Mouse (Mus musculus) erythroid progenitor cell, adult 5-6 weeks (primary cell): ENCODE results near the gene Olfr9. TPM values are rescaled to one million over a fixed set of nuclear protein-coding genes. Genes with fewer than 3 reads are reported as not detected.
"Not testable (repeated sequence)": the region's sequence is repeated elsewhere in the genome, so short reads cannot be mapped to it uniquely, and the experiment has no call there.

Experiments used
- ATAC-seq: replicated peaks from 2 replicates; pipeline ENCODE4 v1.8.0; 2016; ENCODE audit warnings: moderate number of reproducible peaks, mild to moderate bottlenecking, moderate TSS enrichment, inconsistent platforms; ENCODE audit not compliant: poor library complexity, low FRiP score, severe bottlenecking
- total RNA-seq, 2 experiments: library from RNA; stranded (forward) in 1 of 2; stranded (reverse) in 1 of 2; fragments of 150-400 nt in 1 of 2; fragments of 186-747, 209-891 nt in 1 of 2; gene quantifications; 2 replicates each; pipeline versions ENCODE4 v1.2.3 to v1.2.4; 2015 to 2017; ENCODE audit warnings: low replicate concordance in 2 of 2

The Olfr9 gene
- not detected in 2 replicates for total RNA-seq (2015; ENCODE audit: low replicate concordance)
- not detected in 2 replicates for total RNA-seq (2017; ENCODE audit: low replicate concordance)

DNA sequence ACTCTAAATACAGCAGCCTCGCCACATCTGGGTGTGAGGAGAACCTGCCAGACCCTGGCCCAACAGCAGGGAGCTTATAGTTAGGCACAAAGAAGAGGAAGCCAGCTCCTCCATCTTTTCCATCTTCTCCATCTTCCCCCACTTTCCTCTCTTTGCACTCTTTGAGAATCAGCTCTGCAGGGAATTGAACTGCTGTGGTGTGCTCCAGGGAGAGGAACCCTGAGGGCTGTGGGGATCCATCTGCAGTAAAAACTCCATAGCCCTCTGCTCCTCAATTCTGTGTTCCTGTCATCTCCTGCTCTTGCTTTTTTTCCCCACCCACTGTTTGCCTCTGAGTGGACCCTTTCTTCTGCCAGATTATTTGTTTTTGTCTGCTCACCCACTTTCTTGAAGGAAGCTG, at the start of gene Olfr9:
Olfr9 (plus strand) TSS at position 301 of the 400 bp plus-strand sequence.
- not testable (repeated sequence) for ATAC-seq

DNA sequence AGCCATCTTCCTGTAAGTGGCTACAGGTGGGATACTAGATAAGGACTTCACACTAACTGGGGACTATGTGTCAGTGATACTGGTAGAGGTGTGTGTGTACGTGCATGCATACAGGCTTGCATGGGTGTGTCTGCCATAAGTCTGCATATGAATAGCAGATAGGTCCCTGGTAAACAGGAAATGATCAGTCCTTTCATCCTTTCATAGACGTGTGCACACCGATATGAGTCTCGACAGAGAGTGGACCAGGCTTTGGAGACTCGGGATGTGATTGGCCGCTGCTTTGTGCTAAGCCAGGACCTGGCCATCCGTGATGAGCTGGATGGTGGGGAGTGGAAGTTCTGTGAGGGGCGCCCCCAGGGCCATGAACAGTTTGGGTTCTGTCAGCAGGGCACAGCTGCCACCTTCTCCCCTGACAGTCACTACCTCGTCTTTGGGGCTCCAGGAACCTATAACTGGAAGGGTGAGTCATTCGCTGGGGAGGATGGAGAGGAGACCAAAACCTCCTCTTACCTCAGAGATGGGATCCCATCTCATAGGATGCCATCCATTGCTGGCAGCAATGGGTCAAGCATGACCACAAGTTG, 48.7 kb upstream of the Olfr9 start:
- ATAC-seq, result no peak

DNA sequence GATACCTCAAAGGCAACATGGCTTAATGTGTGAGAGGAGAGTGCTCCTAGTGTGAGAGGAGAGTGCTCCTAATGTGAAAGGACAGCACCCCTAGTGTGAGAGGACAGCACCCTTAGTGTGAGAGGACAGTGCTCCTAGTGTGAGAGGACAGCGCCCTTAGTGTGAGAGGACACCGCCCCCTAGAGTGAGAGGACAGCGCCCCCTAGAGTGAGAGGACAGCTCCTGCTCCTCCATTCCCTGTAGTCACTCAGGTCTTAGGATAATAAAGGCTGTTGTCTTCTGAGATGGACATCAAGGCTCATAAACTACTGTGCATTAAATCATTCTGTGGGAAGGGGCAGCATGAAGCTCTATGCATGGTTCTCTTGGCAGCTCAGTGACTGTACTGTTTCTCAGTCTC, 43.6 kb upstream of the Olfr9 start:
- ATAC-seq, result no peak

GRCm38 (mm10) chr10:128947496-128947895, 41.7 kb upstream of the Olfr9 start:
- ATAC-seq, result no peak

- no peak for ATAC-seq
Measured at GRCm38 (mm10) chr10:128950208-128950887, 38.9 kb upstream of the Olfr9 start.

DNA sequence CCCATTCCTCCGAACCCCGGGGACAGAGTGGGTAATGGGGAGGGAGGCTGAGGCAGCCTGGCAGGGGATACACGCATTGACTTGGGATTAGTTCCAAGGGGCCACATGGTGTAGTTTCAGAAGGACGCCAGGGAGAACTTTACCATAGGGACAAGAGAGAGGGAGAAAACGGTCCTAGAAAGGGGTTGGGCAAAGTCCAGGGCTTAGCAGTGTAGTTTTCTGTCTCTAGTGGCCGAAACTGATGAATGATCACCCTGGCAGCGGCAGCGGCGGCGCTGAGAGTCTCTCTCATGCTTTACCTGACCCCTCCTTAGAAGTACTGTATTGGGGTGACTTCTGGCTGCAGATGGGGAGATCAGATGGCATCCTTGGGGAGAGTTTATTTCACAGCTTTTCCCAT, 30.9 kb upstream of the Olfr9 start:
- no peak for ATAC-seq

DNA sequence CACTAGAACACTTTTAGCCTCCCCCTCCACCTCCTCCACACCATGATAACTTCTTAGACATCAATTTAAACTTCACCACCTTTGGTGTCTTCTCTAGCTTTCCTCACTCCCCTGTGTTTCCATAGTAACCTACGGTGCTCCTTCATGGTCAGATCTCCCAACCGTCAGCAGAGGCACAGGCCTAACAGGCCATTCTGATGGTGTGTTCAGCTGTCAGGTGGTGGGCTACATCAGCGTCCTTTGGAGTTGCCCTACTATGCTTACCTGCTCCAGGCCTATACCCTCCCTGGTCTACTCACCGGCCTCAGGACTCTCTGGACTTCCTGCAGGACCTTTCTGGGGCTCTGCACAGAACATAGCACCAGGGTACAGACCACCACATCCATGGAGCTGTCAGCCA, 29.1 kb upstream of the Olfr9 start:
- ATAC-seq, result no peak

DNA sequence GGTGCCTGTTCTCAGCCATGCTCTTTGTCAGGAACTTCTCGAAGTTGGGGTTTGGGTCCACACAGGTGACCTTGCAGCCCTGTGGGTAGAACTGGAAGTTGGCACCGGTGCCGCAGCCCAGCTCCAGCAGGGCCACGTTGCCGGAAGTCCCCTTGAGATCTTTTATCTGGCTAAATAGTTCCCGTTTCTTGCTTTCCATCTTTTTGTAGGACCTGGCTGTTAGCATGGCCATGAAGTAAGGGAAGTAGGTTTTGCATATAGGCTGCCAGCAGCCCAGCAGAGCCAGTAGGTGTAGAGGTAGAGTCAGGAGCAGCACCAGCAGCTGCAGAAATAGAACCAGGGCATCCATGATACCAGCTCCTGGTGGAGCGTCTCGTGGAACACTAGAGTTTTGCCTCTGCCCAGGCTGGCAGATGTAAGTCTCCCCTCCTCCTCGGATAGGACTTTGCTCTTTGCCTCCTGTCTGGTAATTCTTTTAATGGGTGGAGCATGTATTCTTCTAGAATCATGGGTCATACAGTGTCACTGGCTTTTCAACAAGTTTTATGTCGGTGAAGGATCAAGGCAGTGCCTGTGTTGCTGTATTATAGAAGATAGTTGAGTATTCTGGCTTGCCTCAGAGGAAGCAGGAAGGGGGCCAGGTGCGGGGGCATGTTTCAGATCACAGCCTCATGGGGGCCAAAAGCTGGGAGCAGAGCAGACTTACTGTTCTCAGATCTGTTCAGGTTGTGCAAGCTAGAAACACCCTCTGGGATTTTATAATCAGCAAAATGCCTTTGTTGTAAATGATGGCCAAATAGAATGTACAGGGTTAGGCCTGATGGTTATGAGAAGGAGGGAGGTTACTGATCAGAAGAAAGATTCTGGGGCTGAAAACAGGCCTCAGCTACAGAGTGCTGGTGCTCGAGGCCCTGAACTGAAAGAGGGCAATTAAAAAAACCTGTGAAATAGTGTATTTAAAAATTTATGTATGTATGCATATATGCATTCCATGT, 28.3 kb upstream of the Olfr9 start, which contains the start of gene Mettl7b:
Mettl7b (minus strand) TSS at position 399 of the 995 bp plus-strand sequence.
- no peak for ATAC-seq

- no peak for ATAC-seq
Measured at GRCm38 (mm10) chr10:128964961-128965360, 24.3 kb upstream of the Olfr9 start.

DNA sequence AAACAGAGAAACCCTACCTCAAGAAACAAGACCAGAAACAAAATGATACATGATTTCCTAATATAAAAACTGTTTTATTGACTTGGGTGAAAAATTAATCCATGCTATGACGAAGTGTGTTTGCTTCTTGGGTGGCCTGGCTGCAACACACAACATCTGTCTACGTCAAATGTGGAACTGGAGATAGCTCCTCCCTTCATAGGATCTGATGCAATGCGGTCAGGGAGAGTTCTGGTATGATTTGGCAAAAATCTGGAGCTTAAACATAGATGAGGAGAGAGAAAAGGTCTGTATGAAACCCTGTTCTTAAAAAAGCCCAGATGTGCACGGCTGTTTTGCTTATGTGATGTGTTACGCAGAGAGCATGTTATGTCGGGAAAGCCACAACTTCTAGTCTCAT, 23.4 kb upstream of the Olfr9 start:
- no peak for ATAC-seq

DNA sequence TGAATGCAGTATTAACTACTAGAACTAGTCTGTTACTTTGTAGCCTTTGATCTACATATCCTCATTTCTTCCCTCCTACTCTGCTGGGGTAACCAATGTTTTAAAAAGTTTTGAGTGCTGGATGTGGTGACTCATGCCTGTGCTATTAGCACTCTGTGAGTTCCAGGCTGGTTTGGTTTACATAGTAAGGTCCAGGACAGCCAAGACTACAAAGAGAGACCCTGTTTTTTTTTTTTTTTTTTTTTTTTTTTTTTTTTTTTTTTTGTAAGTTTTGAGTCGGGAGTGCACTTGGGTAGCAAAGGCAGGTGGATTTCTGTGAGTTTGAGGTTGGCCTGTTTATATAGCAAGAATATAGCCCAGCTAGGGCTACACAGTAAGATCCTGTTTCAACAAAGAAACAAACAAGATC, 20.9 kb upstream of the Olfr9 start:
- no peak for ATAC-seq

DNA sequence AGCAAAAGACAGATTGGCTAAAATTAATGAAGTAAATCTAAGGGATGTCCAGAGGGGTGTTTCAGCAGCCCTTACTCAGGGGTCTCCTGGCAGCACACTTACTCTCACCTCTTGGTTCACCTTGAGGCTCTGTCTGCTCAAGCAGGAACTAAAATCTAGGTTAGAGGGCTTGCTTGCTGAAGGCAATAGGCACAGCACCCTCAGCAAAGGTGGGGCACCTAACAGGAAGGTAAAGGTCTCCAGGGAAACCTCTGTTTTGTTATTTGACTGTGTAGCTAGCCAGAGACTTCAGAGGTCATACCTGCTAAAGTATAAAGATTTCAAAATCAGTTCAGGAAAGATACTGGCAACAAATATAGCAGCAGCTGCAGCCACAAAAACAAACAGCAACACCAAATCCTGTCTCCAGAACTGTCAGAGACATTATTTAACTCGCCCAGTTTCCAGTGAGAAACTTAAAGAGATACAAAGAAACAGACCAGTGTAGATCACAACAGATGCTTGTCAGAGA, 18.4 kb upstream of the Olfr9 start:
- no peak for ATAC-seq

GRCm38 (mm10) chr10:128972841-128973240, 16.4 kb upstream of the Olfr9 start:
- no peak for ATAC-seq

GRCm38 (mm10) chr10:128976395-128976794, 12.8 kb upstream of the Olfr9 start:
- ATAC-seq, result no peak

DNA sequence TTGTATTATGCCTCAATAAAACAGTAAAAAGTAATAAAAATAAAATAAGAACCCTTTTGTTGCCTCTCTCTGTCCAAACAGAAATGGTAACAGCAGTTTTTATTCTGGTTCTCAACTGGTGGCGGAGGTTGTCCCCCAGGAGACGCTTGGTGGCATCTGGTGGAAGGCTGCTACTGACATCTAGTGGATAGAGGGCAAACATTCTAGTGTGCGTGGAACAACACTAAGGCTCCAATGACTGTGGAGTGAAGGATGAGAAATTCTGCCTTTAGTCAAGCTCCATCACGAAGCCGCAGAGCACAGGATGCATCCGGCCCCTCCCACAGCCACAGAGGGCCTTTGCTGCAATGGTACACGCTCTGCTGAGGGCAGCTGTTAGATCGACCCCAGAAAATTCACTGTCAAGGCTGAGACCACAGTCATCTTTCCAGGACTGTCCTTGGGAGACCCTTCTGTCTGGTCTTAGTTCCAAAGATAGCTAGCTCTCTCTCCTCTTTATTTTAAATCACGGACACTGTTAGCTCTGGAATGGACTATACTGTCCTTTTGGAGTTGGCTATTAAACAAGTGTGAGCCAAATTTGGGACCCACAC, 11.6 kb upstream of the Olfr9 start:
- no peak for ATAC-seq

DNA sequence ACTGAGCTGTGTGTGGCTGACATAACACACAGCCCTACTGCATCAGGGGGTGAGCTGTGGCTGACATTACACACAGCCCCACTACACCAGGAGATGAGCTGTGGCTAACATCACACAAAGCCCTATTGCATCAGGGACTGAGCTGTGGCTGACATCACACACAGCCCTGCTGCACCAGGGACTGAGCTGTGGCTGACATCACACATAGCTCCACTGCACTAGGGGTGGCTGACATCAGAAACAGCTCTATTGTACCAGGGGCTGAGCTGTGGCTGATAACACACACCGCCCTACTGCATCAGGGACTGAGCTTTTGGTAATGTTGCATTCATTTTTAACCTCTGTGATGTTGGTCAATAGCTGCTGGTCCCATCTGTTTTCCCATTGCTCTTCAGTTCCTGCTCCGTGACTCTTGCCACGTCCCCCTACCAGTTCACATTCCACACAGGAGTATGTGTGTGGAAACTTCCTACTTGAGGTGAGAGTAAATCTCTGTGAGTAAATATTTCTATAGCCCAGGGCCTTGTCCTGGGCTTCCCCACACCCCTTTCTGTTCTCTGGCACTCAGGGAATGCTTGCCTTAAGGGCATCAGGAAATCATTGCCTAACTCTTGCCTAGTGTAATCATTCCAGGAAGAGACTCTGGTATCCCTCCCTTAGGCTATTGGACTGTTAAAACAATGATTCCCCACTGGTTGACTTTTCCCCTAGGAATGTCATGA, 8.4 kb upstream of the Olfr9 start:
- ATAC-seq, result no peak

- not testable (repeated sequence) for ATAC-seq
Measured at GRCm38 (mm10) chr10:128990129-128990850, 1.1 kb downstream of the Olfr9 start.

DNA sequence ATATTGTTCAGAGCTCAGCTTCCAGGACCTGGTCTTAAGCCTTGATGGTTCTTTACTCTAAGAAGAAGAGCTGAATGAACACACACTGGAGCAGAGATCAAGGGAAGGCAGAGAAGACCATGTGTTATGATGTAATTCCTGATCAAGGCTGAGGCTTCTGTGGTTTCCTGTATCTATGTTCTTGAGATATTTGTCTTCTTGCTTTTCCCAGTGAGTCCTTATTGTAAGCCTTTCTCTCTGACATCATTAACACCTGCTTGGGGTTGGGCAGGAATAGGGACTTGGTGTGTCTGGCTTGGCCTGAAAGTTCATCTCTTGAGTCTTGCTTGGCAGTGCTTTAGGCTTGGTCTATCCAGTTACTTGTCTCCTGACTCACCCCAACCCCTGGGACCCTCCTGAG, 1.8 kb downstream of the Olfr9 start:
- ATAC-seq, result no peak

DNA sequence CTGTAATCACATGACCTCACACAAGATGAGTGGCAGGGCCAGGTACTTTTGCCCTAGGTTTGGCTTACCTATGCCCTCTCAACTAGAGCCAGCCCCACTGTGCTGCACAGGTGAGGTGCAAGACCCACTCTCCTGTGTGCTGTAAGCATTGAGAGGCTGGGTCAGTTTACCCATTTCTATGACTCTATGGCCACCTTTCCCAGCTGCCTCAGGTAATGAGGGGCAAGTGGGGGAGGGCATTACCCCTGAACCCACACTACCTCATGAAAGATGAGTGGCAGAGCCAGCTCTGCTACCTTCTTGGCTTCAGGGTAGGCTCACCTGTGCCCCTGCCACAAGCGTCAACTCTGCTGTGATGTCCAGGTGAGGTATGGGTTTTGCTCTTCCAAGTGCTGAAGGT, 6.6 kb downstream of the Olfr9 start:
- no peak for ATAC-seq
